Mouse (Mus musculus) forebrain, embryonic 12.5 days (tissue): ENCODE data around the gene Sorl1. TPM values are rescaled to one million over a fixed set of nuclear protein-coding genes. Genes with fewer than 3 reads are reported as not detected.

Source experiments
- ATAC-seq: fragments of 200-750 bp; cut with Nextera tagmentation; 2 replicates; pipeline ENCODE4 v1.8.0; 2017; ENCODE audit warnings: moderate TSS enrichment; ENCODE audit not compliant: low FRiP score
- H3K27ac ChIP-seq: fragments of 300-500 bp; sonication (generic); 2 replicates; pipeline ENCODE4 v1.5.1; 2016; ENCODE audit warnings: mild to moderate bottlenecking
- H3K27me3 ChIP-seq: fragments of 300-500 bp; sonication (generic); 2 replicates; pipeline ENCODE4 v1.6.1; 2016; ENCODE audit warnings: mild to moderate bottlenecking
- H3K36me3 ChIP-seq: fragments of 300-500 bp; sonication (generic); replicated peaks from 2 replicates; pipeline ENCODE4 v1.6.1; 2016; ENCODE audit warnings: mild to moderate bottlenecking
- H3K4me1 ChIP-seq: fragments of 300-500 bp; sonication (generic); 2 replicates; pipeline ENCODE4 v1.6.1; 2016
- H3K4me2 ChIP-seq: fragments of 300-500 bp; sonication (generic); 2 replicates; pipeline ENCODE4 v1.6.1; 2016; ENCODE audit warnings: mild to moderate bottlenecking, moderate library complexity
- H3K4me3 ChIP-seq: fragments of 300-500 bp; sonication (generic); replicated peaks from 2 replicates; pipeline ENCODE4 v1.5.1; 2016; ENCODE audit warnings: mild to moderate bottlenecking
- H3K9ac ChIP-seq: fragments of 300-500 bp; sonication (generic); 2 replicates; pipeline ENCODE4 v1.6.1; 2016; ENCODE audit warnings: mild to moderate bottlenecking
- H3K9me3 ChIP-seq: fragments of 300-500 bp; sonication (generic); 2 replicates; pipeline ENCODE4 v1.6.1; 2016
- WGBS: fragments of 180-500 bp; shearing (Covaris S2); methylation state at CpG from one replicate; pipeline ENCODE4 v1.1.7; 2016; 5-methylcytosine and 5-hydroxymethylcytosine counted together
- polyA plus RNA-seq: library from polyadenylated mRNA; unstranded; fragments of >200 nt; fragmentation: Nextera tagmentation; extraction: Ambion mirVana; gene quantifications from 2 replicates; pipeline ENCODE4 v1.2.1, GENCODE M21; 2016

Gene Sorl1
- polyA plus RNA-seq, 1 experiment from 2014 or later, result 11.1 TPM

- Histone ChIP-seq H3K9ac (no peak overlapping the region), H3K9me3 (no peaks in the 10 kb centered on the region), H3K4me3 (no peak overlapping the region), H3K4me1 (no peaks in the 10 kb centered on the region), H3K27ac (no peak overlapping the region), H3K27me3 (no peaks in the 10 kb centered on the region; the same call in 1 of the 2 replicates), H3K36me3 (peaks cover 26% of the 10 kb centered on the region), H3K4me2 (no peak overlapping the region)
- ATAC-seq, result no peak
- WGBS, result 68% methylated on average over 2 of the region's 2 CpGs
Measured at GRCm38 (mm10) chr9:41982760-41983159, 141.3 kb downstream of the Sorl1 start.

DNA sequence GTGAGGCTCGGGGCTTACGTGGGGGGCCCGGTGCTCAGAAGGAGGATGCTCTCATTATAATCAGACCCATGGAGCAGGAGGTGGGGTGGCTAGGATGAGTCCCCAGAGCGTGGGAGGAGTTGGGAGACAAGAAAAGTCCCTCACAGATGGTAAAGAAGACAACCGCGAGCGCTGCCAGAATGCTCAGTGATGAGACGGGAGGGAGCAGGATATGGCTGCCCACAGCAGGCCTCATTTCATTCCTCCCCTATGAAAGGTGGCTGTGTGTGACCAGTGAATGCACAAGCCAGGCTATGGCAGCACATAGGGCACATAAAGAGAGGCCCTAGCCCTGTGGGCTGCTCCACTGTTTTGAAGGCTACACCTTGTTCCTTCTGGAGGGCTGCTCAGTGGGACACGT lies 142.1 kb downstream of the Sorl1 start:
- H3K4me3 ChIP-seq, result no peak overlapping the region
- H3K27ac ChIP-seq, result no peak overlapping the region
- no peaks in the 10 kb centered on the region for H3K4me1 ChIP-seq
- H3K36me3 ChIP-seq, result peaks cover 32% of the 10 kb centered on the region
- H3K9me3 ChIP-seq, result no peaks in the 10 kb centered on the region
- no peak overlapping the region for H3K9ac ChIP-seq
- no peak overlapping the region for H3K4me2 ChIP-seq
- 84% methylated on average over 9 of the region's 9 CpGs for WGBS
- H3K27me3 ChIP-seq, result no peaks in the 10 kb centered on the region; the same call in 1 of the 2 replicates
- ATAC-seq, result no peak

GRCm38 (mm10) chr9:41981306-41981705 lies 142.8 kb downstream of the Sorl1 start:
- WGBS, result 90% methylated on average over 4 of the region's 4 CpGs
- no peaks in the 10 kb centered on the region for H3K9me3 ChIP-seq
- no peak overlapping the region for H3K9ac ChIP-seq
- peaks cover 36% of the 10 kb centered on the region for H3K36me3 ChIP-seq
- ATAC-seq, result no peak
- H3K4me3 ChIP-seq, result no peak overlapping the region
- H3K27ac ChIP-seq, result no peak overlapping the region
- no peaks in the 10 kb centered on the region for H3K4me1 ChIP-seq
- H3K27me3 ChIP-seq, result no peaks in the 10 kb centered on the region; the same call in 1 of the 2 replicates
- no peak overlapping the region for H3K4me2 ChIP-seq

GRCm38 (mm10) chr9:41980796-41981195 lies 143.3 kb downstream of the Sorl1 start:
- 74% methylated on average over 5 of the region's 5 CpGs for WGBS
- no peak for ATAC-seq
- no peak overlapping the region for H3K9ac ChIP-seq
- no peak overlapping the region for H3K4me3 ChIP-seq
- no peak overlapping the region for H3K27ac ChIP-seq
- H3K9me3 ChIP-seq, result no peaks in the 10 kb centered on the region
- H3K4me2 ChIP-seq, result no peak overlapping the region
- H3K27me3 ChIP-seq, result no peaks in the 10 kb centered on the region; the same call in 1 of the 2 replicates
- H3K36me3 ChIP-seq, result peaks cover 39% of the 10 kb centered on the region
- no peaks in the 10 kb centered on the region for H3K4me1 ChIP-seq

- Histone ChIP-seq H3K36me3 (peaks cover 38% of the 10 kb centered on the region), H3K4me1 (no peaks in the 10 kb centered on the region), H3K4me3 (no peak overlapping the region), H3K9me3 (no peaks in the 10 kb centered on the region), H3K27me3 (no peaks in the 10 kb centered on the region; the same call in 1 of the 2 replicates), H3K27ac (no peak overlapping the region), H3K9ac (no peak overlapping the region), H3K4me2 (no peak overlapping the region)
- WGBS, result 90% methylated on average over 6 of the region's 6 CpGs
- ATAC-seq, result no peak
Measured at GRCm38 (mm10) chr9:41978366-41978765, 145.7 kb downstream of the Sorl1 start.

GRCm38 (mm10) chr9:41975968-41976367 lies 148.1 kb downstream of the Sorl1 start:
- peaks cover 38% of the 10 kb centered on the region for H3K36me3 ChIP-seq
- H3K4me2 ChIP-seq, result no peak overlapping the region
- H3K27ac ChIP-seq, result no peak overlapping the region
- no peaks in the 10 kb centered on the region for H3K27me3 ChIP-seq
- 95% methylated on average over 15 of the region's 15 CpGs for WGBS
- H3K9ac ChIP-seq, result no peak overlapping the region
- no peaks in the 10 kb centered on the region for H3K4me1 ChIP-seq
- no peaks in the 10 kb centered on the region for H3K9me3 ChIP-seq
- no peak overlapping the region for H3K4me3 ChIP-seq
- no peak for ATAC-seq

DNA sequence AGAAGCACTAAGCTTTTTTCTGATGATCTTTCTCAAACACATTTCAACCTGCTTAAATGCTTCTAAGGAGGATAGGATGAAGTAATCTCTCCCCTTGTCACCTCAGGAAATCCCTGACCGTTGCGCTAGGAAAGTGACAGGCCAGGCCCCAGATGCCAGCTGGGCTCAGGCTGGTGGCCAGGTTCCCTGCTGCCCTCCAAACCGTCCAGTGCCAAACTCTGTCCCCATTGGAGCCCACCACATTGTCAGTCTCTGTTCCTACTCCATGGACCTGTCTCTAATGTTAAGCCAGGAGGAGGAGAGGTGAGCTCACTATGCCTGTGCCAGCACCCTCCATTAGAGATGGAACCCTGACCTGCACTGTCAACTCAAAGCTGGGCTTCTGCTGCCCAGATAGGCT lies 149.4 kb downstream of the Sorl1 start:
- H3K4me1 ChIP-seq, result no peaks in the 10 kb centered on the region; the same call in 1 of the 2 replicates
- no peak overlapping the region for H3K9ac ChIP-seq
- H3K36me3 ChIP-seq, result peaks cover 34% of the 10 kb centered on the region
- no peak overlapping the region for H3K4me3 ChIP-seq
- 84% methylated on average over 3 of the region's 3 CpGs for WGBS
- H3K27me3 ChIP-seq, result no peaks in the 10 kb centered on the region
- H3K4me2 ChIP-seq, result no peak overlapping the region
- no peak; the same call in 1 of the 2 replicates for ATAC-seq
- no peaks in the 10 kb centered on the region for H3K9me3 ChIP-seq
- H3K27ac ChIP-seq, result no peak overlapping the region

DNA sequence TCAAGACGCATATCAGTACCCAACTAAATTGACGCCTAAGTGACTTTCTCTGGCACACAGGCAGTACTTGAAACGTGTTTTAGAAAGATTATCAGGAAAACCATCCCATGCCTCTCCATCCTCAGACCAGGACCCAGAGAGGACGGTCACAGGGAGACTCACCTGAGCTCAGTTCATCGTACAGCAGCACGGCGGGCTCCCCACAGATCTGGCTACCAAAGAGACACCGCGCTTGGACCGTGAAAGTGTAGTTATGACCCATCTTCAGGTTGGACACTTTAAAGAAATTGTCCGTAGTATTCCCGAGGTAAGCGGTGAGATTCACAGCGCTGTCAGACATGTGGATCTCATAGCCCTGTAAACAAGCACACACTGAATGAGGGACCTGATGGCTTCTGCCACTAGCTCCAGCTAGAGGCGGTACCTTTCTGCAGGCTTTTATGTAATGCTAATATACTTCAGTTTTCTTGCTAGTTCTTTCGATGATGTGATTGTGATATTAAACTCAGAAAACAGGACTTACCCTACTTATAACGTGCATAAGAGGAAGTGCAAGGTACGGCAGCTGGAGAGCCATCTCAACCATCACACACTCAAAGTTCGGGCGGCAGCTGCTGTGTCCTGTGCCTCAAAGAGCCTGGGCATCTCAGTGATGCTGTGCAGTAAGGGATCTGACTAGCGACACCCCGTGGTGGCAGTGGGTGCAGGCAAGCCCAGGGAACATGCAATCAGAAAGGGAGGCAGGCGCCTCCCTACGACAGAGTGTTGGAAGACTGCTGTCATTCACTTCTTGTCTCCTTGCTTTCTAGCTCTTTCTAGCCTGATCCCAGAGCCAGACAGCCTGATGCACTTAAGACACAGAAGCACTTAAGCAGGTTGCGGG lies 150.1 kb downstream of the Sorl1 start:
- Histone ChIP-seq H3K27me3 (peaks cover 3% of the 10 kb centered on the region; the same call in 1 of the 2 replicates), H3K9me3 (no peaks in the 10 kb centered on the region), H3K27ac (0 out of 2 replicates have a peak overlapping the region, but pooled peaks have one; percentile 3), H3K4me3 (no peak overlapping the region), H3K9ac (no peak overlapping the region), H3K36me3 (peaks cover 37% of the 10 kb centered on the region), H3K4me2 (no peak overlapping the region), H3K4me1 (no peaks in the 10 kb centered on the region; the same call in 1 of the 2 replicates)
- ATAC-seq, result peak; percentile 83
- 71% methylated on average over 25 of the region's 25 CpGs for WGBS

GRCm38 (mm10) chr9:41969961-41970360 lies 154.1 kb downstream of the Sorl1 start:
- peaks cover 14% of the 10 kb centered on the region; the same call in 1 of the 2 replicates for H3K36me3 ChIP-seq
- H3K4me1 ChIP-seq, result no peaks in the 10 kb centered on the region; the same call in 1 of the 2 replicates
- no peak overlapping the region for H3K9ac ChIP-seq
- no peak overlapping the region for H3K4me3 ChIP-seq
- no peaks in the 10 kb centered on the region for H3K9me3 ChIP-seq
- WGBS, result 62% methylated on average over 8 of the region's 8 CpGs
- peaks cover 23% of the 10 kb centered on the region for H3K27me3 ChIP-seq
- H3K27ac ChIP-seq, result no peak overlapping the region
- no peak for ATAC-seq
- H3K4me2 ChIP-seq, result no peak overlapping the region

DNA sequence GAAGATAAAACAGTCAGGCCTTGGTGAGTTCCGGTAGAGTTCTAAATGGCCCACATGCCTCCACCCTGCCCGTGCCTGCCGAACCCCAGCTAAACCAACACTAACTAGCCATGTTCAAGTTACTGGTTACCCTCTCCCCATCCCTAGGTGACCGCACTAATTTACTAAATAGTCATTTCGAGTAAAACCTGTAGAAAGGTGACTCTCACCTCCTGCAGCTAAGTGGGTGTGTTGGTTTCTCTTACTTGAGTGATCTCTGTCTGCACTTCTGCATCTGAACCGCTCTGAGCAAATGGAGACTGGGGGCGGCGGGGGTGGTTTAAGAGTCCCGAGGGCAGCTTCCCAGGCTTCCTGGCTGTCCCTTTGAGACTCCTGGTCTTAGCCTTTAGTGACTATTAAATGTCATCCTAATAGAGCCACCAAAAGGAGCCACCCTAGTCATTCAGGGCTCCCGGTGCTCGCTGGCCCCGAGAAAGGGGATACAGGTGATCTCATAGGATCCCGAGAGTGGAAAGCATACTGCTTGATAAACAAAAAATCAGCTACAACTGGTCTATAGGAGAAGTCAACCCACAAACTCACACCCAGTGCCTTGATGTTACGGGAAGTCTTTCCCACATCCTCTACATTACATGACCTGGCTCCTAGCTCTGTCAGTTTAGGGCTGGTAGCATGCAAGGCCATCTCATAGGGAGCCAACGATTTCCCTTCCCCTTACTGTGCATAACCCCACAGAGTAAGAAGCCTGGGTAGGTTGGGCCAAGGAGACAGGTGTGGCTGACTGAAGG lies 155.2 kb downstream of the Sorl1 start:
- Histone ChIP-seq H3K9me3 (no peaks in the 10 kb centered on the region), H3K27ac (no peak overlapping the region), H3K4me1 (no peaks in the 10 kb centered on the region; the same call in 1 of the 2 replicates), H3K27me3 (peaks cover 29% of the 10 kb centered on the region), H3K4me2 (no peak overlapping the region), H3K36me3 (peaks cover 9% of the 10 kb centered on the region; the same call in 1 of the 2 replicates), H3K4me3 (no peak overlapping the region), H3K9ac (no peak overlapping the region)
- no peak for ATAC-seq
- 95% methylated on average over 15 of the region's 15 CpGs for WGBS

DNA sequence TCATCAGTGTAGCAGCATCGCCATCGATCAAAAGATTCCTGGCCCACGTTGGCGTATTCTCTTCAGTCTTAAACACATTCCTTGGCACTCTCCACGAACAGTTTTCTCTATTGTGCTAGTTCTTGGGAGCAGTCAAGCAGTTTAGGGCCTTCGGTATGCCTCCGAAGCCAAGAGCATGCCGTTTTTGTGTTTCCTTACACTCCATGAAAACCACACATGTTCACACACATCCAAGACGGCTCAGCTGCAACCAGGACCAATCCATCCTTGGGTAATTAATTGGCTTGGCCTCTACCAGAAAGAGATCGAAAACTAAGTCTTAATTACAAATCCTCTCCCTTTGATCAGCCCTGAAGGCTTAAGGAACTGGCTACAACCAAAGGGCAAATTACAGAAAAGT lies 162.8 kb downstream of the Sorl1 start:
- Histone ChIP-seq H3K27ac (peak overlapping the region; percentile 50; the same call in 1 of the 2 replicates), H3K9me3 (no peaks in the 10 kb centered on the region), H3K36me3 (no peaks in the 10 kb centered on the region), H3K4me2 (no peak overlapping the region), H3K27me3 (peaks cover 22% of the 10 kb centered on the region; the same call in 1 of the 2 replicates), H3K9ac (no peak overlapping the region), H3K4me1 (no peaks in the 10 kb centered on the region), H3K4me3 (no peak overlapping the region)
- 53% methylated on average over 10 of the region's 10 CpGs for WGBS
- no peak for ATAC-seq

DNA sequence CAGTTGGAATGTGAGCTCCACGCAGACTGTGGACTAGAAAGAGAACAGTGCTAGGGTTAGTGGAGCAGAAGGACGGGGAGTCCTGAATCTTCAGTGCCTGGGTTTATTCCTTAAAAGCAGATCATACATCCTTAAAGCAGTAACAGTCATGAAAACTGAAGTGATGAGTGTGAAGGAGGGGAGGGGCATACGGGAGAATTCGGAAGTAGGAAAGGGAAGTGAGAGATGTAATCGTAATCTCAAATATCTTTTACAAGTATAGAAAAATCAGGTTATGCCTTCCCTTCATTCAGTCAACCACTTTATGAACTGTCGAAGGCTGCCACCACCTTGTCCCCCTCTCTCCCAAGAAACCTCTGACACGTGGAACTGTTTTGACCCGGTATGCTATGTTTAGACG lies 165.8 kb downstream of the Sorl1 start:
- no peaks in the 10 kb centered on the region for H3K36me3 ChIP-seq
- 91% methylated on average over 9 of the region's 9 CpGs for WGBS
- H3K27ac ChIP-seq, result no peak overlapping the region
- H3K9me3 ChIP-seq, result no peaks in the 10 kb centered on the region
- no peak overlapping the region for H3K4me3 ChIP-seq
- H3K4me2 ChIP-seq, result no peak overlapping the region
- ATAC-seq, result no peak
- H3K4me1 ChIP-seq, result peaks cover 9% of the 10 kb centered on the region
- 0 out of 2 replicates have a peak, but pooled peaks cover 3% of the 10 kb centered on the region for H3K27me3 ChIP-seq
- H3K9ac ChIP-seq, result no peak overlapping the region
